Mouse (Mus musculus): ENCODE results near the gene Lypd5. TPM values are rescaled to one million over a fixed set of nuclear protein-coding genes. Genes with fewer than 3 reads are reported as not detected.
A peak's percentile ranks its signal among the peaks of the same experiment; 100 is the strongest.

The Lypd5 gene
- polyA plus RNA-seq, 1 experiment from 2014 or later: 0.09 TPM

DNA sequence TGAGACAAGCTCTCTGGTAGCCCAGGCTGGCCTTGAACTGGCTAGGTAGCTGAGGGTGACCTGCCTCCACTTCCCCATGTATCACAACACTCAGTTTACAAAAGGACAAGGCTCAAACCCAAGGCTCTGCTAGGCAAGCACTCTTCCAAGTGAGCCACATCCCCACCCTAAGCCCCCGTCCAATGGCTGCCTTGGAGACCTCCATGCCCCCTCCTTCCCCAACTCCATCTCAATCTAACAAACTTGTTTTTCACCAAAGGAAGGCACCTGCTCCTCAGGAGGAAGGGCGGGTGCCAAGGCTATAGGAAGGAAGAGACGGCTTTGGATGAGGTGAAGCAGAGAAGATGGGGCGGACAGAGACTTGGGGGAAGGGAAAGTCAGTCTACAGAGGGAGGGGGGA is 23.8 kb downstream of the Lypd5 start:
- Histone ChIP-seq H3K4me2 (peak overlapping the region; percentile 20; the same call in 1 of the 2 replicates), H3K9ac (no peak overlapping the region), H3K9me3 (replicated peaks) (no peaks in the 10 kb centered on the region), H3K4me1 (replicated peaks) (peaks cover 23% of the 10 kb centered on the region), H3K27ac (no peak overlapping the region; the same call in 1 of the 2 replicates), H3K4me3 (no peak overlapping the region; the same call in 1 of the 2 replicates), H3K27me3 (peaks cover 4% of the 10 kb centered on the region), H3K36me3 (no peaks in the 10 kb centered on the region)
- 51% methylated on average over 4 of the region's 4 CpGs for WGBS
- ATAC-seq (replicated peaks; ENCODE audit: insufficient number of reproducible peaks, insufficient read depth, low FRiP score, low read depth): no peak

DNA sequence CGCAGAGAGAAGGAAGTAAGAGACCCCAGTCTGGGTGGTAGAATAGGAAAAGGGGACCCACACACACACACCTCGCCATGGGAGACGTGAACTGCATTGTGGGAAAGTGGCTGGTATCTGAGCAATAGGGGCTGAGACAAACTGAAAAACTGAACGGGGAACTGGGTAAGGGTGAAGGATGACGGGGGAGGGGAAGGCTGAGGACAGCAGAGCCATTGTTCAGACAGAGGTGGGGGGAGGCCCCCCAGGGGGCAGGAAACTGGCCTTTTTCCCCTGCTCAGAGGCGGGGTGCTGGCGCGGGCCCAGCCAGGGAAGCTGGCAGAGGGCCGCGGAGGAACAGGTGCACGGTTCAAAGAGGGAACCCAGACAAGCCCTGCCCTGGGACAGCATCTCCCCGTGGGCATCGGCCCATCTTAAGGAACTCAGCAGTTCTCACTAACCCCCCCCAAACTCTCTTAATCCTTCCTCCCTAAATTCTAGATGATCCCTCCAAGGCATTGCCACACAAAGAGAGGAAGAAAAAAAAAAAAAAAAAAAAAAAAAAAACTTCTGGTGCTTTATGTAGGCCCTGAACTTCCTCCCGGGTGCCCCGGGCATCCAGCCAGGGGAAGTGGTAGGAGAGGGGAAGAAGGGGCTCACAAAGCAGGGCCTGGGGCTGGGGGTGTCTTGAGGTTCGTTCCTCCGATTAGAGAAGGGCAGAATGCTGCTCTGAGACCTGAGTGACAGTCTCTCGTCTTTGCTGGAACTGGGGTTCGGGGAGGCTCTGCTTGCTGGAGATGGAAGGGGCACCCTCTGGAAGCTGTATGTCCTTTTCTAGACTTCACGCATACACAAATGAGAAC is 24.8 kb downstream of the Lypd5 start:
- Histone ChIP-seq H3K9me3 (replicated peaks) (no peaks in the 10 kb centered on the region), H3K27ac (peak overlapping the region; percentile 51; the same call in 1 of the 2 replicates), H3K36me3 (no peaks in the 10 kb centered on the region), H3K27me3 (peaks cover 11% of the 10 kb centered on the region), H3K9ac (no peak overlapping the region), H3K4me3 (no peak overlapping the region), H3K4me2 (peak overlapping the region; percentile 20; the same call in 1 of the 2 replicates), H3K4me1 (replicated peaks) (peaks cover 23% of the 10 kb centered on the region)
- WGBS: 38% methylated on average over 16 of the region's 20 CpGs
- ATAC-seq (replicated peaks; ENCODE audit: insufficient number of reproducible peaks, insufficient read depth, low FRiP score, low read depth): 0 out of 2 replicates have a peak, but pooled peaks have one; percentile 14

- Histone ChIP-seq H3K27ac (no peak overlapping the region), H3K4me2 (no peak overlapping the region; the same call in 1 of the 2 replicates), H3K4me3 (no peak overlapping the region), H3K9me3 (replicated peaks) (no peaks in the 10 kb centered on the region), H3K4me1 (replicated peaks) (peaks cover 20% of the 10 kb centered on the region), H3K27me3 (peaks cover 16% of the 10 kb centered on the region), H3K36me3 (no peaks in the 10 kb centered on the region), H3K9ac (no peak overlapping the region)
- 83% methylated on average over 8 of the region's 8 CpGs for WGBS
- ATAC-seq (replicated peaks; ENCODE audit: insufficient number of reproducible peaks, insufficient read depth, low FRiP score, low read depth): no peak
Measured at GRCm38 (mm10) chr7:24376456-24376855, 27.5 kb downstream of the Lypd5 start.

DNA sequence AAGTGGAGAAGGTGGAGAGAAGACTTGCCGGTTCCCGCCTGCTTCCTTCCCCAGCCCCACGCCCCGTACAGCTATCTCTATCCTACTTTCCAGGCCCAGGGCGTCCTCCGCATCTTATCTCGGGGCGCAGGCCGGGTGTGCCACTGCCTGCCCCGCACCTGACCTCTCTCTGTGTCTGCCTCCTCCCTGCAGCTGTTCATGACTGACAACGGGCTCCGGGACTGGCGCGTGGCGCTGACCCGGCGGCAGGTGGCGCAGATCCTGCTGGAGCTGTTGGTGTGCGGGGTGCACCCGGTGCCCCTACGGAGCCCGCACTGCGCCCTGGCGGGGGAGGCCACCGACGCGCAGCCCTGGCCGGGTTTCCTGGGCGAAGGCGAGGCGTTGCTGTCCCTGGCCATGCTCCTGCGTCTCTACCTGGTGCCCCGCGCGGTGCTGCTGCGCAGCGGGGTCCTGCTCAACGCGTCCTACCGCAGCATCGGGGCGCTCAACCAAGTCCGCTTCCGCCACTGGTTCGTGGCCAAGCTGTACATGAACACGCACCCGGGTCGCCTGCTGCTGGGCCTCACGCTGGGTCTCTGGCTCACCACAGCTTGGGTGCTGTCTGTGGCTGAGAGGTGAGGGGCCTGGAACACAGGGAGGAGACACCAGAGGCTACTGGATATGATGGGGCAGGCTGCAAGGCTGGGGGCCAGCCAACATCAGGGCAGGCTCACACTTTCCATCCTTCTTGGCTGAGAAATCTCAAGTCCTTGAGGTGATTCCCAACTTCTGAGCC is 28.3 kb downstream of the Lypd5 start:
- H3K27ac ChIP-seq: no peak overlapping the region
- 6% methylated on average over 49 of the region's 49 CpGs for WGBS
- peak; percentile 61 for ATAC-seq (replicated peaks; ENCODE audit: insufficient number of reproducible peaks, insufficient read depth, low FRiP score, low read depth)

GRCm38 (mm10) chr7:24378049-24378701 is 29.2 kb downstream of the Lypd5 start:
- no peaks in the 10 kb centered on the region for H3K36me3 ChIP-seq
- H3K27me3 ChIP-seq: peaks cover 16% of the 10 kb centered on the region
- WGBS: 69% methylated on average over 10 of the region's 10 CpGs
- ATAC-seq (replicated peaks; ENCODE audit: insufficient number of reproducible peaks, insufficient read depth, low FRiP score, low read depth): no peak
- H3K9me3 ChIP-seq (replicated peaks): no peaks in the 10 kb centered on the region
- H3K9ac ChIP-seq: no peak overlapping the region
- peaks cover 20% of the 10 kb centered on the region for H3K4me1 ChIP-seq (replicated peaks)
- H3K4me3 ChIP-seq: no peak overlapping the region
- no peak overlapping the region for H3K4me2 ChIP-seq
- no peak overlapping the region for H3K27ac ChIP-seq

More for the DNA sequence above, 28.3 kb downstream of the Lypd5 start:
- Histone ChIP-seq H3K4me3 (peak overlapping the region; percentile 42), H3K36me3 (no peaks in the 10 kb centered on the region), H3K9ac (peak overlapping the region; percentile 47; the same call in 1 of the 2 replicates), H3K4me1 (replicated peaks) (peaks cover 20% of the 10 kb centered on the region), H3K9me3 (replicated peaks) (no peaks in the 10 kb centered on the region), H3K27me3 (peaks cover 16% of the 10 kb centered on the region), H3K4me2 (peak overlapping the region; percentile 74)

- Histone ChIP-seq H3K4me2 (no peak overlapping the region), H3K9me3 (replicated peaks) (no peaks in the 10 kb centered on the region), H3K36me3 (no peaks in the 10 kb centered on the region), H3K4me1 (replicated peaks) (peaks cover 11% of the 10 kb centered on the region), H3K4me3 (no peak overlapping the region), H3K9ac (no peak overlapping the region), H3K27ac (no peak overlapping the region), H3K27me3 (peaks cover 16% of the 10 kb centered on the region)
- ATAC-seq (replicated peaks; ENCODE audit: insufficient number of reproducible peaks, insufficient read depth, low FRiP score, low read depth): no peak
- WGBS: 46% methylated on average over 7 of the region's 7 CpGs
Measured at GRCm38 (mm10) chr7:24379934-24380333, 30.9 kb downstream of the Lypd5 start.

DNA sequence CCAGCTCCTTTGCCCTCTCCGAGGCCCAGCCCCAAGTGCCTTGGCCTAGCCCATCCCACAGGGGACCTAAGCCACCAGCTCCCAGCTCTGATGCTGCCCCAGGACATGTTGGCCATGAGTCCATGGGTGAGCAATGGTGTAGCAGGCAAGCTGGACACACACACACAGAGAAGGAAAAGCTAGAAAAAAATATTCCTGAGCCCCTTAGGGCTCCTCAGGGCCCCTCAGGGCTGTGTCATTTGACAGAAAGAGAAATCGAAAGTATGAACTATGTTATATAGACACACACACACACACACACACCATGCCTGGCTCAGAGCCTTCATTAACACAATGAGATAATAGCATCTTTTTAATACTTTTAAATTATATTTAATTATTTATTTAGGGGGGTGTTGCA is 31.4 kb downstream of the Lypd5 start:
- no peak overlapping the region for H3K4me3 ChIP-seq

GRCm38 (mm10) chr7:24382730-24383372 is 33.9 kb downstream of the Lypd5 start:
- no peak overlapping the region for H3K27ac ChIP-seq
- 76% methylated on average over 16 of the region's 16 CpGs for WGBS

More for the DNA sequence above, 31.4 kb downstream of the Lypd5 start:
- Histone ChIP-seq H3K27ac (no peak overlapping the region), H3K36me3 (no peaks in the 10 kb centered on the region), H3K9ac (no peak overlapping the region), H3K4me2 (no peak overlapping the region), H3K9me3 (replicated peaks) (no peaks in the 10 kb centered on the region), H3K4me1 (replicated peaks) (peaks cover 11% of the 10 kb centered on the region), H3K27me3 (peaks cover 16% of the 10 kb centered on the region)
- WGBS: 64% methylated on average over 2 of the region's 2 CpGs
- ATAC-seq (replicated peaks; ENCODE audit: insufficient number of reproducible peaks, insufficient read depth, low FRiP score, low read depth): no peak

GRCm38 (mm10) chr7:24384070-24384469 is 35.1 kb downstream of the Lypd5 start:
- no peak overlapping the region for H3K4me2 ChIP-seq
- no peak for ATAC-seq (replicated peaks; ENCODE audit: insufficient number of reproducible peaks, insufficient read depth, low FRiP score, low read depth)
- H3K9ac ChIP-seq: no peak overlapping the region
- peaks cover 2% of the 10 kb centered on the region; the same call in 1 of the 2 replicates for H3K27me3 ChIP-seq
- H3K9me3 ChIP-seq (replicated peaks): no peaks in the 10 kb centered on the region
- H3K4me3 ChIP-seq: no peak overlapping the region
- WGBS: 51% methylated on average over 6 of the region's 6 CpGs
- no peaks in the 10 kb centered on the region; the same call in 1 of the 2 replicates for H3K4me1 ChIP-seq (replicated peaks)
- H3K36me3 ChIP-seq: no peaks in the 10 kb centered on the region
- no peak overlapping the region for H3K27ac ChIP-seq

More at GRCm38 (mm10) chr7:24382730-24383372, 33.9 kb downstream of the Lypd5 start:
- no peak overlapping the region for H3K9ac ChIP-seq
- peaks cover 12% of the 10 kb centered on the region; the same call in 1 of the 2 replicates for H3K27me3 ChIP-seq
- H3K36me3 ChIP-seq: no peaks in the 10 kb centered on the region
- no peak overlapping the region for H3K4me3 ChIP-seq
- no peak for ATAC-seq (replicated peaks; ENCODE audit: insufficient number of reproducible peaks, insufficient read depth, low FRiP score, low read depth)
- H3K4me1 ChIP-seq (replicated peaks): no peaks in the 10 kb centered on the region; the same call in 1 of the 2 replicates
- no peak overlapping the region for H3K4me2 ChIP-seq
- no peaks in the 10 kb centered on the region for H3K9me3 ChIP-seq (replicated peaks)

DNA sequence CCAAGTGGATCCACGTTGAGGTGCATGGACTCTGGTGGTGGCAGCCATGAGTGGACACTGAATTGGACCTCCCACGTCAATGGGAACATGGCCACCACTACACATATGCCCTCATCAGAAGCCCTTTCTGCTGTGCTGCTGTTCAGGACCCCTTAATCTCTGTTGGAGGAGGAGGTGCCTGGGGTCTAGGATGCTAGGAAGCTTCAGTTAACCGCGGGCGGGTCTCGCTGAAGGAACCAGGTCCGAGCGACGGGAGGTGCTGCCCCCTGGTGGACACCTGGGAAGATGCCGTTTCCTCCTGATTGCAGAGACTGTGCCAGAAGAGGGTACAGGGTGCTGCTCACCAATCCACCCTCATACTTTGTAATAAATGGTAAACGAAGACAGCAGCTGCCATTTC is 35.8 kb downstream of the Lypd5 start:
- no peaks in the 10 kb centered on the region for H3K9me3 ChIP-seq (replicated peaks)
- H3K36me3 ChIP-seq: no peaks in the 10 kb centered on the region
- H3K4me3 ChIP-seq: no peak overlapping the region
- no peak for ATAC-seq (replicated peaks; ENCODE audit: insufficient number of reproducible peaks, insufficient read depth, low FRiP score, low read depth)
- WGBS: 8% methylated on average over 11 of the region's 11 CpGs
- H3K27me3 ChIP-seq: no peaks in the 10 kb centered on the region
- peak overlapping the region; percentile 19; the same call in 1 of the 2 replicates for H3K4me2 ChIP-seq
- H3K27ac ChIP-seq: no peak overlapping the region
- H3K4me1 ChIP-seq (replicated peaks): no peaks in the 10 kb centered on the region; the same call in 1 of the 2 replicates
- no peak overlapping the region for H3K9ac ChIP-seq

Data from heart, embryonic 15.5 days (tissue).